Mouse (Mus musculus) left cerebral cortex, adult 6 months (tissue): Measurements from ENCODE around the gene Net1. TPM values are rescaled to one million over a fixed set of nuclear protein-coding genes. Genes with fewer than 3 reads are reported as not detected.

Source experiments
- long read RNA-seq, 2 experiments: library from polyadenylated mRNA; unstranded; transcript quantifications; one replicate each; pipeline ENCODE4 v2.0.0; 2019 to 2020
- polyA plus RNA-seq: library from polyadenylated mRNA; unstranded; fragments of <200 nt; fragmentation: Nextera tagmentation; gene quantifications from 2 replicates; pipeline ENCODE4 v1.2.3, GENCODE M21; 2021

The Net1 gene
- 10.7 and 12.9 TPM in 2 replicates for polyA plus RNA-seq
- long read RNA-seq, experiment 1, transcript Net1-202 (10 exons, 3,871 nt), result major isoform, 60 of 71 reads
- long read RNA-seq, experiment 1, partial matches to known transcripts, result 6 of 71 reads
- long read RNA-seq, experiment 1, other reads (novel, unspliced or antisense), result 1 of 71 reads
- long read RNA-seq, experiment 2, transcript Net1-202 (10 exons, 3,871 nt), result major isoform, 14 of 21 reads
- long read RNA-seq, experiment 2, partial matches to known transcripts, result 5 of 21 reads
- long read RNA-seq, experiment 2, other reads (novel, unspliced or antisense), result 2 of 21 reads

GRCm38 (mm10) chr13:3917571-3918311 is at the start of gene Net1, which contains the start of gene Tubal3:
TSS of gene Net1 (minus strand) at chr13:3918220.
TSS of gene Tubal3 (plus strand) at chr13:3918274.

GRCm38 (mm10) chr13:3945249-3945648 is 27.2 kb upstream of the Net1 start, which contains the start of gene Ucn3:
TSS of gene Ucn3 (minus strand) at chr13:3945349.

DNA sequence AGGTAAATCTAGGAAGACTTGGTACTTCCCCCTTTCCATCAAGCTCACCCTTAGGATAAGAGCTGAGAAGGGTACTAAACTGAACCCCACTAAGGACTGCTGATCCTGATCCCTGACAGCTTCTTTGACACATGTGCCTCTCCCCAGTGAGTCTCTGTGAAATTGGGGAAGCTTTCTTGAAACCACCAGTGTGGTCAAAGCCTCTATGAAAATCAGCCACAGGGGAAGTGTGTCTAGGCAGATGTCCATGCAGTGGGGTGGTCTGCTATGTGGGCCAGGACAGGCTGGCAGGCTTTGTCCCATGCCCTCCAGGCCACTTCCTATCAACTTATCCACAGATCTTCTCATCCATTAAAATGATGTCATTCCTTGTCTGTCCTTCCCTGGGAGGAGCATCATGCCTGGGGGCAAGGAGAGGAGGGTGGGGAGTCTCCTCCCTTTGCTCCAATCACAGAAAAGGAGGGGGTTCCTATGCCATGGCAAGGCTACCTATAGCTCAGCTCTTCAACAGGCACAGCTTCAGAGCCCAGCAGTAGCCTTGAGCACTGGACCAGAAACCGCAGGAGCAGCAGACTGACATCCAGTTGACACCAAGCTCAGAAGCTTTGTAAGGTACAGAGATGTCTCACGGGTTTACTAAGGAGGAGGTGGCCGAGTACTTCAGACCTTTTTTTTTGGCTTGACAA is 64.2 kb downstream of the Net1 start, which contains the start of gene Calm5:
Gene Calm5 (plus strand): TSS at position 526 of the 686 bp plus-strand sequence.

GRCm38 (mm10) chr13:3837312-3837807 is 80.7 kb downstream of the Net1 start, which contains the start of gene Calm4:
TSS of gene Calm4 (plus strand) at chr13:3837757.

Other genes with a start within 250 kb of the Net1 start
- gene Calml3, start 113.9 kb downstream of the Net1 start, polyA plus RNA-seq, result not detected in 2 replicates
- gene Calm4, start 80.5 kb downstream of the Net1 start, polyA plus RNA-seq, result not detected in 2 replicates
- gene Calm5, start 64.0 kb downstream of the Net1 start, polyA plus RNA-seq, result not detected in 2 replicates
- gene Tubal3, start 54 bp upstream of the Net1 start, polyA plus RNA-seq, result not detected in 2 replicates
- gene Ucn3, start 27.1 kb upstream of the Net1 start, polyA plus RNA-seq, result 0.11 and 0.49 TPM in 2 replicates
- gene Akr1c14, start 130.8 kb upstream of the Net1 start, polyA plus RNA-seq, result 1.2 and 1.5 TPM in 2 replicates
- gene Akr1c18, start 232.4 kb upstream of the Net1 start, polyA plus RNA-seq, result 3.8 and 4.2 TPM in 2 replicates